Mouse (Mus musculus) right cerebral cortex, postnatal 10 days (tissue): Measurements from ENCODE around the gene Hsd11b1.
A peak's percentile ranks its signal among the peaks of the same experiment; 100 is the strongest.
"Not testable (repeated sequence)": the region's sequence is repeated elsewhere in the genome, so short reads cannot be mapped to it uniquely, and the experiment has no call there.

Experiments
- DNase-seq, 2 experiments: peaks; one replicate each; pipeline ENCODE4 v3.0.0; 2021; ENCODE audit warnings: low spot score in 2 of 2

Gene Hsd11b1

GRCm38 (mm10) chr1:193263955-193264598 is at the start of gene Hsd11b1:
Gene Hsd11b1 (minus strand): TSS chr1:193264075.
- DNase-seq = no peak

GRCm38 (mm10) chr1:193311596-193311995 is 47.7 kb upstream of the Hsd11b1 start:
- no peak for DNase-seq

GRCm38 (mm10) chr1:193310519-193311085 is 46.7 kb upstream of the Hsd11b1 start:
- no peak for DNase-seq

GRCm38 (mm10) chr1:193309785-193310518 is 46.1 kb upstream of the Hsd11b1 start:
- DNase-seq = no peak

GRCm38 (mm10) chr1:193306832-193307231 is 43.0 kb upstream of the Hsd11b1 start:
- DNase-seq = no peak

GRCm38 (mm10) chr1:193305386-193305785 is 41.5 kb upstream of the Hsd11b1 start:
- DNase-seq = no peak

GRCm38 (mm10) chr1:193303096-193303495 is 39.2 kb upstream of the Hsd11b1 start:
- no peak for DNase-seq

- DNase-seq = no peak
These were observed 38.2 kb upstream of the Hsd11b1 start for GRCm38 (mm10) chr1:193302093-193302405.

- DNase-seq = no peak
These were observed 37.6 kb upstream of the Hsd11b1 start for GRCm38 (mm10) chr1:193301216-193302092.

GRCm38 (mm10) chr1:193299995-193300394 is 36.1 kb upstream of the Hsd11b1 start:
- DNase-seq = no peak

- peak in 1 of 2 experiments; percentile 51 for DNase-seq
These were observed 34.4 kb upstream of the Hsd11b1 start for GRCm38 (mm10) chr1:193298141-193298765.

GRCm38 (mm10) chr1:193295920-193296319 is 32.0 kb upstream of the Hsd11b1 start:
- DNase-seq = no peak

GRCm38 (mm10) chr1:193293926-193294325 is 30.1 kb upstream of the Hsd11b1 start:
- DNase-seq = no peak

- DNase-seq = no peak
These were observed 29.2 kb upstream of the Hsd11b1 start for GRCm38 (mm10) chr1:193293039-193293438.

GRCm38 (mm10) chr1:193290686-193291085 is 26.8 kb upstream of the Hsd11b1 start:
- DNase-seq = no peak

- DNase-seq = no peak
These were observed 26.0 kb upstream of the Hsd11b1 start for GRCm38 (mm10) chr1:193289914-193290313.

- no peak for DNase-seq
These were observed 25.2 kb upstream of the Hsd11b1 start for GRCm38 (mm10) chr1:193289076-193289475.

- no peak for DNase-seq
These were observed 23.7 kb upstream of the Hsd11b1 start for GRCm38 (mm10) chr1:193287578-193287977.

GRCm38 (mm10) chr1:193285766-193286325 is 22.0 kb upstream of the Hsd11b1 start:
- not testable (repeated sequence) for DNase-seq

GRCm38 (mm10) chr1:193284228-193284779 is 20.4 kb upstream of the Hsd11b1 start:
- DNase-seq = no peak

GRCm38 (mm10) chr1:193281344-193281743 is 17.5 kb upstream of the Hsd11b1 start:
- no peak for DNase-seq
